Mouse (Mus musculus) frontal cortex, adult 2 months (tissue): ENCODE measurements around the gene Prkcq. TPM values are rescaled to one million over a fixed set of nuclear protein-coding genes. Genes with fewer than 3 reads are reported as not detected.

Experiments
- DNase-seq, 2 experiments: peaks; one replicate each; pipeline ENCODE4 v3.0.0; 2022; ENCODE audit warnings: low spot score in 1 of 2; ENCODE audit errors: extremely low spot score in 1 of 2
- polyA plus RNA-seq: library from polyadenylated mRNA; depleted of rRNA; stranded (reverse); fragments of >200 nt; gene quantifications from 2 replicates; pipeline ENCODE4 v1.2.3, GENCODE M21; 2012

Gene Prkcq
- polyA plus RNA-seq, 1 experiment: 7.3 TPM

DNA sequence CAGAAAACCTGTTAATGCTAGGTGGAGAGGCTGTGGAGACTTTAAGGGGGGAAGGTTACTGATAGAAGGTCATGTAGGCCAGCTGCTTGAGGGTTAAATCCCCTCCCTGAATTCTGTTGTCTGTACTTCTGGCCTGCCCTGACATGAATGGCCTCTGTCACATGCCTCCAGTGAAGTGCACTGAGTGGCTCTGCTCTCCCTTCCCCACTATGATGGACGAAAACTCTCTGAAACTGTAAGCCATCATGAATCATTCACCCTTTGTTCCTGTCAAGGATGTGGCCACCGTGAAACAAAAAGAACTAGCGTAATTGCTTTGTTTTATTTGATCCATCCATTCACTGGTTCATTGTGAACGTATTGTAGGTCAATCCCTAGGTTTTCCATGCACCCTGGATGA is 44.5 kb downstream of the Prkcq start:
- DNase-seq: no peak

DNA sequence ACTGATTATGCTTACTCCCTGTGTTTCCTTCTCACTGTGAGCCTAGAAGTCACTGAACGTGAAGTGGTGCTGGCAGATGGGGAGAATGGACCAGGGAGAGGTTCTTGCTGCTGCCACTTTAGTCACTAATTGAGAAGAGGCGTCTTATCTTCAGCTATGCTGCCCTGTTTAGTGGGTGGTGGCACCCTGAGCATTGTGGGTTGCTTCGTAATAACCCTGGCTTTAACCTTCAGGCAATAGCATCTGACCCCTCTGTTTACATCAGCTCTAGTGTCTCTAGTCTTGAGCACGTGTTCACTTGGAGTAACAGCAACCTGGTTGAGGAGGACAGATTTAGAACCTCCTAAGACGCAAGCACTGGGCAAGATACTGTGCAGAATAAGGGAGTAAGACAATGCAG is 44.9 kb downstream of the Prkcq start:
- DNase-seq: no peak

DNA sequence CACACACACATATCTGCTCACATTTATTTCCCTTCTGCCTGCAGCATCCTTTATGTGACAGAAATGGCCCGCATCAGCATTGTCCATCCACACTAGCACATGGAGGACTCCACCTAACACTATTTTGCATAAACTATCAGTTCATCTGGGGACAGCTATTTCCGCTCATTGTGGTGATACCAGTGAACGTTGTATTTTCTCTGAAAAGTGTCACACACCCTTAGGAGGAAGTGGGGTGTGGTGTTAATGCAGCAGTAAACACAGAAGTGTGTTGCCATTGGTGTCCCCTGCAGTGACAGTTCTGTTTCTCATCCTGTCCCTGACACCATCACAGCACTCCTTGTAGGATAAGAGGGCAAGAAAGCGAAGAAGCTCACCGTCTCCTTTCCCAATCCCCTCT is 46.2 kb downstream of the Prkcq start:
- DNase-seq: no peak

DNA sequence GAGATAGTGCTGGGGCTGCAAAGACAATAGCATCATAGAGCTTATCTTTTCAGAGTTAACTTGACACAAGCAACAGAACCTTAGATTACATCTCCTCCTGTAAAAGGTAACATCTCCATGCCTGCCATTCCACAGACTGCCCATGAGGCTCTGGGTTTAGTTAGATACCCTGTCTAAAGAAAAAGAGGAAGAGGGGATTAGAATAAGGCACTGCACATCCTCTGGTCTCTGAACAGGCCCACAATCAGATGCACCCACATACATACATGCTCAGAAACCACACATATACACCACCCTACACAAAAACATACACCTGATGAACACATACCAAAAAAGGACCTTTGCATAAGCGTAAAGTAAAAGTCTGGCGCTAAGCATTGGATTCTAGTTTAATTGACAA is 47.4 kb downstream of the Prkcq start:
- DNase-seq: no peak

DNA sequence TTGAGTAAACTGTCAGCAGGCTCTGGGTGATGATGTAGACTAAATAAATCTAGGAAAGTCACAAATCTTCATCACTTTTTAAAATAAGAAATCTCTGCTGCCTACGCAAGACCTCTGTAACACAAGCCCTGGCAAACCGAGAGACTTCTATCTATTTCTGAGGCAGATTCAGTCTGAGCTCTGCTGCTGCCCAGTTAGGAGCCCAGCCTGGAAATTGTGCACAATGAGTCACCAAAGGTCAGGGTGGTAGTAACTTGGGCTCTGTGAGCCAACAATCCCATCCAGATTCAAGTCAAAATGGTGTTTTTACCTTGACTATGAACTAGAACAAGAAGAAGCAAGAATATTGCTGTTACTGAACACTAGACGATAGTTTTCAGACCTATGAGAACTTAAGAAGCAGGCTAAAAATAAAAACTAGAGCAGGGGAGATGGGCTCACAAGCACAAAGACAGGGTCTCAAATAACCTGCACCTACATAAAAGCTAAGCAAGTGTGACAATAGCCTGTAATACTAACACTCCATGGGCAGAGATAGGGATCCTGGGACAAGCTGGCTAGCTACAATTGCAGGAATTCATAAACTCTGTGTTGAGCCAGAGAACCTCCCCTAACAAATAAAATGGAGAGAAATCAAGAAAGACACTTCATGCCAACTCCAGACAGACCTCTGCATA is 53.0 kb downstream of the Prkcq start:
- no peak for DNase-seq

DNA sequence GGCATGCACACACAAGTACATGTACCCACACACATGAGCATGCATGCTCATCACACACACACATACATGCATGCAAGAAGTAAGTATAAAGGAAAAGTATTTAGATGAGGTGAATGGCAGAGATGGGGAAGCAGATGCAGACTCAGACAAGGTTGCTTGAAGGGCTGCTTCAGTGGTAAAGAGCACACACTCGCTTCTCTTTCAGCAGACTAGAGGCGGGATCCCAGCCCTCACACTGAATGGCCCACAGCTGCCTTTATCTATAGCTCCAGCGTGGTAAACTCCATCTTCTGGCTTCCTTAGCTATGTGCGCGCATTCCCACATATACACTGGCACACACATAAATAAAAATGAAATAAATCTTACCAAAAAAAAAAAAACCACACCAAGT is 53.6 kb downstream of the Prkcq start:
- no peak for DNase-seq

DNA sequence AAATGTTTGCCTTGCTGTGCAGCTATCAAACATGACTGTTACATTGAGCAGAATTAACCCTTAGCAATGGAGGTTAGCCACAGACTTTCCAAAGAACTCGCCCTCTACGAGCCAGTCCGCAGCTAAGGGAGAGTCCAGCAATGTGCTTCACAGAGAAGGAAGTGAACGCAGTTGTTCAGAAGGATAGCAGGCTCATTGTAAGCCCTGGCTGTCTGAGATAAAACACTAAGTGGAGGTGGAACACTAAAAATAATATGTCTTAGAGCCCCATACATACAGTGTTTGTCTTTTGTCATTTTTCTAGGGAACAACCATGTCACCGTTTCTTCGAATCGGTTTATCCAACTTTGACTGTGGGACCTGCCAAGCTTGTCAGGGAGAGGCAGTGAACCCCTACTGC is 54.6 kb downstream of the Prkcq start:
- DNase-seq: no peak

DNA sequence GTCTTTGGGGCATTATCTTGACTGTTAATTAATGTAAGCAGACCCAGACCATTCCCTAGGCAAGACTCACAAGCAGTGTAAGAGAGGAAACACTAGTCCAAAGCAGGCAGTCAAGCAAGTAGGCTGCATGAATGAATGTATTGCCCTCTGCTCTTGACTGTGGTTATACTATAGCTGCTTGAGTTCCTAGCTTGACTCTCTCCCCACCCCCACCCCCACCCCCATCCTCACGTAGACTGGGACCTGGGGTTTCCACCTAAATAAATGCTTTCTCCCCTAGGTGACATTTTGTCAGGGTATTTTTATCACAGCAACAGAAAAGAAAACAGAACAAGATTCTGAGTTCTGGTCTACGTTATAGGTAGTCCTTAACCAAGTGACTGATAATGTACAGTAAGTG is 57.2 kb downstream of the Prkcq start:
- DNase-seq: no peak

DNA sequence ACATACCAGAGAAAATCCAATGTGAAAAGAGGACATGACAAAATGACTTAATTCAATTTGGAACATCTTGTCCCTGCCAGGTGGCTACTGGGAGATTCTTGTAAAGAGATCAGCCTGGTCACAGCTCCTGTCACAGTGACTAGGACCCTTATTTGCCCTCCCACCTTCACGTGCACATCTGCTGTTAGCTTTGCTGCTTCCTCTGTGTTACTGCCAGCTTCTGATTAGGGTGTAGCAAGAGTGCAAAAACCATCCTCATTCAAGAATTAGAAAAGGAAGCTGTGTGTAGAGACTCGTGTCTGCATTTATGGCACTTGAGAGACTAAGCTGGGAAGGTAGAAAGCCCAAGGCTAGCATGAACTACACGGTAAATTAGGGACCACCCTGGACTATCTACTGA is 59.2 kb downstream of the Prkcq start:
- no peak for DNase-seq

DNA sequence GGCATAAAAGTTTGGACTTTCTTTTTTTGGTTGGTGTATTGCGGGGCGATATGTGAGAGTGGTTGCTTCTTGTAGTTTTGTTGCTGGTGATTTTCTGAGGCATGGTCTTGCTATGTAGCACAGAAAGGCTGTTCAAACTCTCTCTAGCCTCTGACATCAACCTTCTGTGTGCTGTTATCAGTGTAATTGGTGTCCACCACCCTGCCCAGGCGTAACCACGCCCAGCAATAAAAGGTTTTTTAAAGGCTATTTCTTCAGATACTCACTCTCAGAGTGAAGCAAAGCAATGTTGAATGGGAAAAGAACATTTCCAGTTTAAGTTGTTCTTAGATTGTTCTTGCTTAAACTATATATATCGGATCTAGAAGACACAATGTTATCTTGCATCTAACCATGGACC is 60.1 kb downstream of the Prkcq start:
- DNase-seq: no peak

DNA sequence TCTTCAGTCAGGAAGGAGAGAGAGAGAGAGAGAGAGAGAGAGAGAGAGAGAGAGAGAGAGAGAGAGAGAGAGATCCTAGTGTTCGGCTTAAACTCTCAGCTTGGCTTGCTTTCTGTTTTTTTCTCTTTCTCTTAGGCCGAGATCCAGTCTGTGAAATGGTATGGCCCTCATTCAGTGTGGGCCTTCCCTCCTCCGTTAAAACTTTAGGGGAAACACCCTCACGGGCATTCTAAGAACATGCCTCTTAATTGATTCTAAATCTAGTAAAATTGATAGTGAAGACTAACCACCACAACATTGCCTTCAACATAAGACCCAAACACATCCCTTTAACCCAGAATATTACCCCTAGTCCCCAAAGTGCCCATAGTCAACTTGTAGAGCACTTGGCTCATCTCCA is 66.3 kb downstream of the Prkcq start:
- DNase-seq: no peak

DNA sequence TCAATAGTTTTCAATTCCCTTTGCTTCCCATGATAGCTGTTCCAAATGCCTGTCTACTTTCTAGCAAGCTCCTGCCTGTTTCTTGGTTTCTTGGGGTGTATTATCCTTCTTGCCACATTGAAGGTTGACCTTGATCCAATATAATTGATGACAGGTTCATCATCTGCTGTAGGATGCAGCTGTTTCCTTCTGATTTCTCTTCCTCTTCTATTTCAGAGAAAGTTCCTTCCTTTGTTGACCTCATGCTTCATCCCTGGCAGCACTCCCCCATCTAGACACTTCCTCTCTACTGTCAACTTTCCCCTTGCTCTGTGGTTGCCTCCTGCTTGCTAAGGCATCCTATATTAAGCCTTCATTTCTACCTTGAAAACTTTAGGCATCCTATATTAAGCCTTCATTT is 67.6 kb downstream of the Prkcq start:
- DNase-seq: no peak

DNA sequence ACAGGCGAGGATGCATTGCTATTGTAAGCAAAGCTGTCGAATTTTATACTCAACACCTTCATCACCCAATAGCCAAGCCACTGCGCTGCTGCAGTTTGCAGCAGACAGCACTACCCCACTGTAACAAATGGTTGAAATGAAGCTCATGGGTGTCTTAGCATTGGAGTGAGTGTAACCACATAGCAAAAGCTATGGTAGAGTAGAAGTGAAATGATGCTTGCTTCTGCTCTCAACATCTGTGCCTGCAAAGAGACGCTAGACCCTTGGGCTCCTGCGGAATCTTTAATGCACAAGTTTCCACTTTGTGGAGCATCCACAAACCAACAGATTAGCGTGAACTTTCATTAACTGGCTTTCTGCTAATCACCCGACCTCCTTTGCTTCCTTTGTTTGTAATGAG is 74.0 kb downstream of the Prkcq start:
- no peak for DNase-seq

DNA sequence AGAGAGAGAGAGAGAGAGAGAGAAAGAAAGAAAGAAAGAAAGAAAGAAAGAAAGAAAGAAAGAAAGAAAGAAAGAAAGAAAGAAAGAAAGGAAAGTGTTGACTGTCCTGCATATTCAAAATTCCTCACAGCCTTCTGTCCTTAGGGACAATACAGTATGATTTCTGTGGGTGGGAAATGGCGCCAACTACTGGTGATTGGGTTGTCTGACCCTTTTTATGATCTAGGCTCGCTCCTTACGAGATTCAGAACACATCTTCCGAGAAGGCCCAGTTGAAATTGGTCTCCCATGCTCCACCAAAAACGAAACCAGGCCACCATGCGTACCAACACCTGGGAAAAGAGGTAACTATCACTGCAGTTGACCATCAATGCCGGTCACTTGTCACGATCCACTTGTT is 82.0 kb downstream of the Prkcq start:
- peak in 1 of 2 experiments; percentile 48 for DNase-seq

DNA sequence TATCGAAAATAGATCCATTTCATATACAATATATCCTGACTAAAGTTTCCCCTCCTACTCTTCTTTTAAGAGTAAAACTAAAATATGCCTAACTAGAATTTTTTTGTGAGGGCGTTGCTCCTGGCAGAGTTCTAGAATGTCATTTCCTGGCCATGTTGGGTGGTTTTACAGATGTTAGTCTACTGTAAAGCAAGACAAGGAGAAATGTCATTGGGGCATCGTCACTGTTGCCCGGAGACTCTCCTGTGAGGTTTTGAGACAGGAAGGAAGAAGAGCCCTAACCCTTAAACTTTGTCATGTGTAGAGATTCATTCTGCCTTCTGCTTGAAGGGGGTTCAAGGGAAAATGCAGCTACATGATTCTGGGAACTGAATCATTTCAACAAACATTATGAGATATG is 82.5 kb downstream of the Prkcq start:
- DNase-seq: no peak

DNA sequence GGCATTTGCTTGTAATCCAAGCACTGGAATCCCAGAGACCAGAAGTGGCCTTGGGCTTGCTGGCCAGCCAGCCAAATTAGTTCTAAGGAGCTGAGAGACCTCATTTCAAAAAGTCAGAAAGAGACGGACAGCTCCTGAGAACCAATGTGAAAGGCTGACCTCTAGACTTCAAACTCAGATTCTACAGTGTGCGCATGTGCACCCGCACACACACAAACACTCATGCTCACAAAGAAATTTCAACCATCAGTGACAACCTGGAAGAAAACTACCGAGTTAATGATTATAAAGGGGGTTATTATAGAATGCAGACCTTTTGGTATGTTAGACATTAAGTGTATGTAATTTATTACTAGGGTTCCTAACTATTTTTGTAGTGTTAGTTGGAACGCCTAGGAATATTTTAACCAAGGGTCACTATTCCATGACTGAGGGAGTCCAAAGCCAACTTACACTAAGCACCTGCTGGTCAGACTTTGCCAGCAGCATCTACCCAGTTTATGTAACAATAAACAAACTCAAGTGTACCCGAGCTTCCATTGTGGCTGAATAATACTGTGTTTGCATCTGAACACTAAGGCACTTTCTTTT is 85.4 kb downstream of the Prkcq start:
- no peak for DNase-seq

DNA sequence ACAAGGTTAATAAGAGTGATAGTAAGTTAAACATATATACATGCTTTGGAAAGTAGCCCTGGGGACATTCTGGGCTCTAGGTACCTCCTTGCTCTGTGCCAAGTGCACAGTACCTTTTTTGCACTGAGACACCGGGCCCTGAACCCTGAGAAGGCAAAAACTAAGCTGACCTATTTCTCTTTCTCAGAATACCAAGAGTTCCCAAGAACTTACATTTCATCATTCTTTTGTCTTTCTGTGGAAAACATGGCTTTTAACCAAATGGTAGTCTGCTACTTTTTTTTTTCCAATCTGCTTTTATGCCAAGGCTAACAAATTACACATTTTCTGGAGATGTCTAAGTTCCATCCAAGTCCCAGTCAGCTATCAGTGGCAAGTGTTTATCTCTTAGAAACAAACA is 86.3 kb downstream of the Prkcq start:
- DNase-seq: no peak

DNA sequence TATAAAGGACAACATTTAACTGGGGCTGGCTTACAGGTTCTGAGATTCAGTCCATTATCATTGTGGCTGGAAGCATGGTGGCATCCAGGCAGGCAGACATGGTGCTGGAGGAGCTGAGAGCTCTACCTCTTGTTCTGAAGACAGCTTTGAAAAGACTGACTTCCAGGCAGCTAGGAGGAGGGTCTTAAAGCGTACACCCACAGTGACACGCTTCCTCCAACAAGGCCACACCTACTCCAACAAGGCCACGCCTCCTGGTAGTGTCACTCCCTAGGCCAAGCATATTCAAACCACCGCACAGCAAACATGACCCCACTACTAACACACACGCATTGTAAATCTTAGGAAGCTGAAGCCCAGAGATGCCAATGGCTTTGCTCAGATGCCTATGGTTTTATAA is 87.5 kb downstream of the Prkcq start:
- no peak for DNase-seq

DNA sequence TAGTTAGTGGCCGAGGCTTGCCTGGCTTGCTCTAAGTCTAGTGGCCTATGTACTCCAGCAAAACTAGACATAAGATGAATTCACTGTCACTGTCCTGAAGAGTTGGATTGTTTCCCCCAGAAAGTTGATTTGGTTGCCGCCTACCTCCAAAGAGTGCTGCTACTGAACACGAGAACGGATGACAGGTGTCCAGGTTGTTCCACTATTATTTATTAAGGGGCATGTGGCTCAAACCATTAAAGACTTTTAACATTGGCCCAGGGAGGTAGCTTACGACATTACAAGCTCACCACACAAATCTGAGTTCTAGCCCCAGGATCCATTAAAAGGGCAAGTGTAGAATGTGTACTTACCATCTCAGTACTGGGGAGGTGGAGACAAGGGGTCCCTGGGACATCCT is 92.9 kb downstream of the Prkcq start:
- no peak for DNase-seq

DNA sequence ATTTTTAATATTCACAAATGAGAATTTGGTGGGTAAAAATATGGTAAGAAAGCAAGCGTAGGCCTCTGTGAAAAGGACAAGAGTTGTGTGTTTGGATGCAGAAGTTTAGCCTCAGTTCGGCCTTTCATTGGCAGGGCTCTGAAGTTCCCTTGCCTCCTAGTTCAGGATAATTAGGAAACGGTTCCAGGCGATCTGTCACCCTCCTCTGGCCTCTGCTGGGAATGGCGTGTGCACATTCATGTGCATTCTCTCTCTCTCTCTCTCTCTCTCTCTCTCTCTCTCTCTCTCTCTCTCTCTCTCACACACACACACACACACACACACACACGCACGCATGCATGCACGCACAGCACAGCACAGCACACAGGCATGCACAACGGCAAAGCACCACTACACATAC is 93.5 kb downstream of the Prkcq start:
- no peak for DNase-seq

DNA sequence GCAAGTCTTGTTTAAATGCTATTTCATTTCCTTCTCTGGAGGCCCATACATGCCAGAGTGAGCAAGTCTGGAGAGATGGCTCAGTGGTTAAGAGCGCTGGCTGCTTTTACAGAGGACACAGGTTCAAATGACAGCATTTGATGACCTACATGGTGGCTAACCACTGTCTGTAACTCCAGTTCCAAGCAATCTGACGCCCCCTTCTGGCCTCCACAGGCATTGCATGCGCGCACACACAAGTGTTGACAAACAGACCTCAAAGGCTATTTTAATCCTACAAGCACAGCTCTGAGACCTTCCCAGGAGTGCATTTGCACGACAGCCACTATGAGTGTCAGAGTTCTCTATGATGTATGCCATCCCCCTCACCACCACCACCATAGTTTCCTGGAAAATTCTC is 94.4 kb downstream of the Prkcq start:
- no peak for DNase-seq

DNA sequence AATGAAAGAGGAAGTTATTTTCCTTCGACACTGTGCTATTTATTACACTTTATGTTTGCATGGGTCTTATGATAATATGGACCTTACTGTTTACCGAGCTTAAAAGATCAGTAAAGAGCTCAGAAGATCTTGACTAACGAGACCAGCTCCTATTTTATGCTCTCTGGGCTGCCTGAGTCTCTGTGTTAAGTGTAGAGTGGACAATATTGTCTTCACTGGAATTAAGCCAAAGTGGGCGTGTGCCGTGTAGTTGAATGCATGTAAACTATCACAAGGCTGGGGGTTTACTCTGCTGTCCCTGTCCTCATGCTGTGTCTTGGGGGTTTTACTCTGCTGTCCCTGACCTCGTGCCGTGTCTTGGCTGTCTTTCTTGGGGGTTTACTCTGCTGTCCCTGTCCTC is 107.1 kb downstream of the Prkcq start:
- no peak for DNase-seq

DNA sequence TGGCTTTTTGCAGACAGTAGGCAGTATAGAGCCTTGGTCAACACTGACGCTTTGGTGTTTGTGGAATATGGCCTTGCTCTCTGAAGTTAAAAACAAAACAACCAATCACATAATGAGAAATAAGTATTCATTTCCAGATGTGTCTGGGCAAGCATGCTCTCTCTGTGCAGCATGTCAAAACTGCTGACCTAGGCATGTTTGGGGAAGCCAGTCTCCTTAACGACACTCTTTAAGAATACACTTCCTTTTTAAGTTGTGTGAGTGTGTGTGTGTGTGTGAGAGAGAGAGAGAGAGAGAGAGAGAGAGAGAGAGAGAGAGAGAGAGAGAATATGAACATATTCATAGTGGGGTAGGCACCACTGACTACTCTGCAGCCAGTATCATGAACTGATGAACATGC is 108.3 kb downstream of the Prkcq start:
- no peak for DNase-seq
